Mouse (Mus musculus): ENCODE measurements around the gene Olfr1220.

- TF ChIP-seq CTCF (IDR thresholded peaks at IDR 0.05; ENCODE audit: control insufficient read depth, insufficient read depth, insufficient read length), result no peak
- TF ChIP-seq CEBPB (IDR thresholded peaks at IDR 0.05; ENCODE audit: low read depth), result no peak
- TF ChIP-seq MYOD1 (IDR thresholded peaks at IDR 0.05; ENCODE audit: control insufficient read depth, insufficient read length, low read depth), result no peak
- no peak for TF ChIP-seq MYOG (IDR thresholded peaks at IDR 0.05; ENCODE audit: control insufficient read depth, extremely low read depth, insufficient read length)
- TF ChIP-seq USF1 (IDR thresholded peaks at IDR 0.05; ENCODE audit: low read depth), result no peak
- TF ChIP-seq MAX (IDR thresholded peaks at IDR 0.05), result no peak
- no peak for TF ChIP-seq FOSL1 (IDR thresholded peaks at IDR 0.05; ENCODE audit: insufficient read depth, low read length, poor library complexity, severe bottlenecking)
Observed at GRCm38 (mm10) chr2:89081487-89081886, 25.1 kb downstream of the Olfr1220 start.
